Mouse (Mus musculus): Measurements from ENCODE around the gene Fanca.

DNA sequence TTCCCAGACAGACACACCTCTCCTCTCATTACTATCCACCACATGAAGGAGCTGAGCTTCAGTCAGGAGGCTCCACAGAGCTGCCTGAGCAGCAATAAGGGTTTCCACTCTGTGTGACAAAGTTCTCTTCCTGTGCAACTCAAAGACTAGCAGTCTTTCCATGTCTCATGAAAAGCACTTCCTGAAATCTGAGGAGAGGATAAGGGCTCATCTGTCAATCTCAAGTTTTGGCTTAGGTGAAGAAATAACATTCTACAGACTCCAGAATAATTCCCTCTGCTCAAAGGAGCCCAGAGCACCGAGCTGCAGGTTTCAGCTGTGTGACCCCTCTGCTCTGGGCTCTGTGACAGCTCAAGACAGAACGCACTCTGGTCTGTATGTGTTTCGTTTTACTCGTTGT lies 65.5 kb downstream of the Fanca start:
- no peak for TF ChIP-seq CTCF (IDR thresholded peaks at IDR 0.05; ENCODE audit: low read depth)
- TF ChIP-seq EP300 (IDR thresholded peaks at IDR 0.05; ENCODE audit: low read depth): no peak
